Mouse (Mus musculus) stomach, postnatal 0 days (tissue): ENCODE results near the gene Myh1.

Experiments
- CTCF ChIP-seq: IDR thresholded peaks from 2 replicates; pipeline ENCODE4 v1.5.1; 2016; ENCODE audit warnings: antibody characterized with exemption, low read depth, mild to moderate bottlenecking, moderate library complexity
- EP300 ChIP-seq: optimal IDR thresholded peaks from 2 replicates; pipeline ENCODE3; 2016; ENCODE audit warnings: antibody characterized with exemption

- TF ChIP-seq CTCF, result no peak
- TF ChIP-seq EP300, result no peak
Observed at GRCm38 (mm10) chr11:67224466-67224865, 24.6 kb downstream of the Myh1 start.
